Mouse (Mus musculus): ENCODE measurements at regions not wholly inside any gene's neighbourhood (a gene's known extent, or its start where the extent isn't known, plus 50 kb on each side); places are given as distances from the start of the nearest gene placed in this dataset.

GRCm38 (mm10) chr17:15955656-15956055 is 124.8 kb upstream of the Rgmb start:
- Histone ChIP-seq H3K9me3 (ENCODE audit: control insufficient read depth, low read length) (no peaks in the 10 kb centered on the region), H3K4me1 (ENCODE audit: control insufficient read depth, insufficient read depth, low read length) (no peaks in the 10 kb centered on the region), H3K4me3 (ENCODE audit: low read depth, low read length) (no peak overlapping the region), H3K27me3 (ENCODE audit: control insufficient read depth, insufficient read depth, low read length) (no peaks in the 10 kb centered on the region), H3K9ac (replicated peaks; ENCODE audit: low read depth, low read length) (no peak overlapping the region), H3K4me2 (ENCODE audit: low read depth, low read length) (no peak overlapping the region), H3K27ac (ENCODE audit: low read depth, low read length) (no peak overlapping the region), H3K36me3 (ENCODE audit: control insufficient read depth, insufficient read depth, low read length) (no peaks in the 10 kb centered on the region)
- 82% methylated on average over 2 of the region's 2 CpGs for WGBS
- no peak for ATAC-seq (ENCODE audit: low read depth)

GRCm38 (mm10) chr17:15951641-15952040 is 120.8 kb upstream of the Rgmb start:
- H3K4me3 ChIP-seq (ENCODE audit: low read depth, low read length) = no peak overlapping the region
- H3K36me3 ChIP-seq (ENCODE audit: control insufficient read depth, insufficient read depth, low read length) = no peaks in the 10 kb centered on the region
- 27% methylated on average over 3 of the region's 3 CpGs for WGBS
- H3K4me2 ChIP-seq (ENCODE audit: low read depth, low read length) = no peak overlapping the region
- H3K9ac ChIP-seq (replicated peaks; ENCODE audit: low read depth, low read length) = no peak overlapping the region
- H3K4me1 ChIP-seq (ENCODE audit: control insufficient read depth, insufficient read depth, low read length) = no peaks in the 10 kb centered on the region
- ATAC-seq (ENCODE audit: low read depth) = no peak
- H3K27me3 ChIP-seq (ENCODE audit: control insufficient read depth, insufficient read depth, low read length) = no peaks in the 10 kb centered on the region
- no peaks in the 10 kb centered on the region for H3K9me3 ChIP-seq (ENCODE audit: control insufficient read depth, low read length)
- H3K27ac ChIP-seq (ENCODE audit: low read depth, low read length) = no peak overlapping the region

- 64% methylated on average over 6 of the region's 6 CpGs for WGBS
- no peaks in the 10 kb centered on the region for H3K27me3 ChIP-seq (ENCODE audit: control insufficient read depth, insufficient read depth, low read length)
- no peak overlapping the region for H3K4me3 ChIP-seq (ENCODE audit: low read depth, low read length)
- H3K36me3 ChIP-seq (ENCODE audit: control insufficient read depth, insufficient read depth, low read length) = no peaks in the 10 kb centered on the region
- ATAC-seq (ENCODE audit: low read depth) = no peak
- no peak overlapping the region for H3K4me2 ChIP-seq (ENCODE audit: low read depth, low read length)
- no peak overlapping the region for H3K9ac ChIP-seq (replicated peaks; ENCODE audit: low read depth, low read length)
- no peak overlapping the region for H3K27ac ChIP-seq (ENCODE audit: low read depth, low read length)
- H3K4me1 ChIP-seq (ENCODE audit: control insufficient read depth, insufficient read depth, low read length) = no peaks in the 10 kb centered on the region
- no peaks in the 10 kb centered on the region for H3K9me3 ChIP-seq (ENCODE audit: control insufficient read depth, low read length)
Measured at GRCm38 (mm10) chr17:15949753-15950152, 118.9 kb upstream of the Rgmb start.

- 29% methylated on average over 4 of the region's 4 CpGs for WGBS
- Histone ChIP-seq H3K9me3 (ENCODE audit: control insufficient read depth, low read length) (no peaks in the 10 kb centered on the region), H3K4me2 (ENCODE audit: low read depth, low read length) (no peak overlapping the region)
Measured at GRCm38 (mm10) chr17:15942378-15942777, 111.5 kb upstream of the Rgmb start.

GRCm38 (mm10) chr17:15918609-15919008 is 87.8 kb upstream of the Rgmb start:
- Histone ChIP-seq H3K9me3 (ENCODE audit: control insufficient read depth, low read length) (no peaks in the 10 kb centered on the region), H3K4me3 (ENCODE audit: low read depth, low read length) (no peak overlapping the region), H3K27me3 (ENCODE audit: control insufficient read depth, insufficient read depth, low read length) (no peaks in the 10 kb centered on the region), H3K4me2 (ENCODE audit: low read depth, low read length) (no peak overlapping the region), H3K4me1 (ENCODE audit: control insufficient read depth, insufficient read depth, low read length) (no peaks in the 10 kb centered on the region), H3K27ac (ENCODE audit: low read depth, low read length) (no peak overlapping the region), H3K9ac (replicated peaks; ENCODE audit: low read depth, low read length) (no peak overlapping the region), H3K36me3 (ENCODE audit: control insufficient read depth, insufficient read depth, low read length) (no peaks in the 10 kb centered on the region)
- ATAC-seq (ENCODE audit: low read depth) = no peak
- WGBS = 45% methylated on average over 4 of the region's 4 CpGs

More at GRCm38 (mm10) chr17:15942378-15942777, 111.5 kb upstream of the Rgmb start:
- Histone ChIP-seq H3K27ac (ENCODE audit: low read depth, low read length) (no peak overlapping the region), H3K36me3 (ENCODE audit: control insufficient read depth, insufficient read depth, low read length) (no peaks in the 10 kb centered on the region), H3K4me1 (ENCODE audit: control insufficient read depth, insufficient read depth, low read length) (no peaks in the 10 kb centered on the region; the same call in 1 of the 2 replicates), H3K4me3 (ENCODE audit: low read depth, low read length) (no peak overlapping the region), H3K27me3 (ENCODE audit: control insufficient read depth, insufficient read depth, low read length) (no peaks in the 10 kb centered on the region), H3K9ac (replicated peaks; ENCODE audit: low read depth, low read length) (no peak overlapping the region)
- ATAC-seq (ENCODE audit: low read depth) = no peak

GRCm38 (mm10) chr17:15898689-15899419 is 68.0 kb upstream of the Rgmb start:
- Histone ChIP-seq H3K9ac (replicated peaks; ENCODE audit: low read depth, low read length) (no peak overlapping the region), H3K36me3 (ENCODE audit: control insufficient read depth, insufficient read depth, low read length) (no peaks in the 10 kb centered on the region), H3K4me1 (ENCODE audit: control insufficient read depth, insufficient read depth, low read length) (no peaks in the 10 kb centered on the region), H3K4me3 (ENCODE audit: low read depth, low read length) (no peak overlapping the region), H3K27me3 (ENCODE audit: control insufficient read depth, insufficient read depth, low read length) (no peaks in the 10 kb centered on the region), H3K9me3 (ENCODE audit: control insufficient read depth, low read length) (no peaks in the 10 kb centered on the region), H3K27ac (ENCODE audit: low read depth, low read length) (peak overlapping the region; percentile 57; the same call in 1 of the 2 replicates), H3K4me2 (ENCODE audit: low read depth, low read length) (no peak overlapping the region)
- peak; percentile 91 for ATAC-seq (ENCODE audit: low read depth)
- 28% methylated on average over 7 of the region's 7 CpGs for WGBS

- peak; percentile 49; the same call in 1 of the 2 replicates for ATAC-seq (ENCODE audit: low read depth)
- Histone ChIP-seq H3K9me3 (ENCODE audit: control insufficient read depth, low read length) (no peaks in the 10 kb centered on the region), H3K27ac (ENCODE audit: low read depth, low read length) (0 out of 2 replicates have a peak overlapping the region, but pooled peaks have one; percentile 7), H3K27me3 (ENCODE audit: control insufficient read depth, insufficient read depth, low read length) (no peaks in the 10 kb centered on the region), H3K9ac (replicated peaks; ENCODE audit: low read depth, low read length) (no peak overlapping the region), H3K4me3 (ENCODE audit: low read depth, low read length) (no peak overlapping the region), H3K36me3 (ENCODE audit: control insufficient read depth, insufficient read depth, low read length) (no peaks in the 10 kb centered on the region), H3K4me2 (ENCODE audit: low read depth, low read length) (no peak overlapping the region), H3K4me1 (ENCODE audit: control insufficient read depth, insufficient read depth, low read length) (no peaks in the 10 kb centered on the region)
- WGBS = 12% methylated on average over 3 of the region's 3 CpGs
Measured at GRCm38 (mm10) chr17:15895968-15896367, 65.1 kb upstream of the Rgmb start.

- Histone ChIP-seq H3K9ac (replicated peaks; ENCODE audit: low read depth, low read length) (no peak overlapping the region), H3K36me3 (ENCODE audit: control insufficient read depth, insufficient read depth, low read length) (no peaks in the 10 kb centered on the region), H3K9me3 (ENCODE audit: control insufficient read depth, low read length) (no peaks in the 10 kb centered on the region), H3K27ac (ENCODE audit: low read depth, low read length) (no peak overlapping the region), H3K27me3 (ENCODE audit: control insufficient read depth, insufficient read depth, low read length) (no peaks in the 10 kb centered on the region), H3K4me3 (ENCODE audit: low read depth, low read length) (no peak overlapping the region), H3K4me1 (ENCODE audit: control insufficient read depth, insufficient read depth, low read length) (no peaks in the 10 kb centered on the region), H3K4me2 (ENCODE audit: low read depth, low read length) (no peak overlapping the region)
- peak; percentile 74; the same call in 1 of the 2 replicates for ATAC-seq (ENCODE audit: low read depth)
- WGBS = 51% methylated on average over 4 of the region's 4 CpGs
Measured at GRCm38 (mm10) chr17:15891896-15892675, 61.2 kb upstream of the Rgmb start.

- H3K27me3 ChIP-seq (ENCODE audit: control insufficient read depth, insufficient read depth, low read length) = no peaks in the 10 kb centered on the region
- ATAC-seq (ENCODE audit: low read depth) = no peak
- WGBS = 90% methylated on average over 4 of the region's 4 CpGs
- H3K9ac ChIP-seq (replicated peaks; ENCODE audit: low read depth, low read length) = no peak overlapping the region
- no peak overlapping the region for H3K4me2 ChIP-seq (ENCODE audit: low read depth, low read length)
- H3K4me1 ChIP-seq (ENCODE audit: control insufficient read depth, insufficient read depth, low read length) = no peaks in the 10 kb centered on the region
- H3K9me3 ChIP-seq (ENCODE audit: control insufficient read depth, low read length) = no peaks in the 10 kb centered on the region
- H3K4me3 ChIP-seq (ENCODE audit: low read depth, low read length) = no peak overlapping the region
- no peaks in the 10 kb centered on the region for H3K36me3 ChIP-seq (ENCODE audit: control insufficient read depth, insufficient read depth, low read length)
- no peak overlapping the region for H3K27ac ChIP-seq (ENCODE audit: low read depth, low read length)
Measured at GRCm38 (mm10) chr17:15890595-15891140, 59.8 kb upstream of the Rgmb start.
